In genomic region chr10:127747254-127747653, GRCm38 (mm10) we compare ENCODE assay signal across 23 mouse cellular contexts. TPM values are rescaled to one million over a fixed set of nuclear protein-coding genes. Genes with fewer than 3 reads are reported as not detected.
DNase-seq lines count a peak whose midpoint lies in the region; ATAC-seq lines count a peak whose summit lies in the region.
"Had no signal": no experiment of that assay in that cellular context is flagged by ENCODE, and none has a peak within 500 bp of the region (broad histone marks: within the 10 kb centered on the region; RNA-seq: fewer than 3 reads in every experiment).

No protein-coding gene starts in this region.

- no peak for ATAC-seq in heart, embryonic 11.5 days (replicated peaks; ENCODE audit: insufficient number of reproducible peaks, low FRiP score, low TSS enrichment)
- no peak for ATAC-seq in liver, embryonic 12.5 days
- no peak for ATAC-seq in liver, embryonic 11.5 days (replicated peaks; ENCODE audit: low FRiP score)
- ATAC-seq in megakaryocyte-erythroid progenitor cell, adult 5-6 weeks (replicated peaks; ENCODE audit: low FRiP score, low TSS enrichment, poor library complexity, severe bottlenecking) = no peak
- ATAC-seq in forebrain, embryonic 11.5 days (replicated peaks; ENCODE audit: low FRiP score) = no peak
- ATAC-seq: forebrain, embryonic 15.5 days; intestine, postnatal 0 days; midbrain, embryonic 15.5 days had no signal

- H3K9me3 ChIP-seq in heart, embryonic 11.5 days (replicated peaks; ENCODE audit: control insufficient read depth, low read length) = no peaks in the 10 kb centered on the region
- 0 out of 2 replicates have a peak, but pooled peaks cover 2% of the 10 kb centered on the region for H3K9me3 ChIP-seq in liver, embryonic 12.5 days (replicated peaks)
- no peaks in the 10 kb centered on the region for H3K9me3 ChIP-seq in liver, embryonic 11.5 days (ENCODE audit: control insufficient read depth, low read length)
- no peaks in the 10 kb centered on the region for H3K9me3 ChIP-seq in forebrain, embryonic 11.5 days (ENCODE audit: control insufficient read depth, low read length)
- H3K9me3 ChIP-seq: forebrain, embryonic 15.5 days; hindbrain, embryonic 15.5 days; midbrain, embryonic 15.5 days had no signal

- 84% methylated on average over 8 of the region's 8 CpGs for WGBS in heart, embryonic 11.5 days (ENCODE audit: insufficient replicate concordance)
- 82% methylated on average over 8 of the region's 8 CpGs for whole genome bisulfite sequencing in liver, embryonic 12.5 days (ENCODE audit: insufficient replicate concordance)
- 87% methylated on average over 8 of the region's 8 CpGs for WGBS in liver, embryonic 11.5 days
- WGBS in forebrain, embryonic 11.5 days = 90% methylated on average over 8 of the region's 8 CpGs

- intact Hi-C loops in heart, postnatal 10 days (cut with DNase I) = no loop called here

- H3K4me3 ChIP-seq in heart, embryonic 11.5 days (ENCODE audit: low read depth, low read length) = no peak overlapping the region
- H3K4me3 ChIP-seq in liver, embryonic 12.5 days = no peak overlapping the region
- no peak overlapping the region for H3K4me3 ChIP-seq in liver, embryonic 11.5 days (ENCODE audit: low read depth, low read length)
- H3K4me3 ChIP-seq in forebrain, embryonic 11.5 days (ENCODE audit: low read depth, low read length) = no peak overlapping the region
- H3K4me3 ChIP-seq: erythroblast, embryonic 14.5 days; forebrain, embryonic 15.5 days; hindbrain, embryonic 15.5 days; midbrain, embryonic 15.5 days had no signal

- H3K36me3 ChIP-seq in heart, embryonic 11.5 days (ENCODE audit: control insufficient read depth, insufficient read depth, low read length) = peaks cover 24% of the 10 kb centered on the region
- H3K36me3 ChIP-seq in liver, embryonic 12.5 days = peaks cover 59% of the 10 kb centered on the region
- H3K36me3 ChIP-seq in liver, embryonic 11.5 days (ENCODE audit: control insufficient read depth, insufficient read depth, low read length) = peaks cover 36% of the 10 kb centered on the region
- peaks cover 22% of the 10 kb centered on the region for H3K36me3 ChIP-seq in forebrain, embryonic 11.5 days (ENCODE audit: control insufficient read depth, insufficient read depth, low read length)

- no peak for DNase-seq in heart, postnatal 10 days
- DNase-seq in liver, embryonic 11.5 days (ENCODE audit: low spot score) = no peak
- peak; percentile 80 for DNase-seq in kidney, postnatal 10 days
- DNase-seq in urinary bladder, adult 18-20 months (ENCODE audit: low spot score in 2 of 2) = no peak
- no peak for DNase-seq in forebrain, embryonic 11.5 days (ENCODE audit: low spot score)
- DNase-seq: adrenal gland, postnatal 25 days; cerebellum, adult 18-20 months; lung, postnatal 10 days; thymus, postnatal 25 days had no signal

- peak overlapping the region; percentile 61 for H3K4me2 ChIP-seq in heart, embryonic 11.5 days
- 0 out of 2 replicates have a peak overlapping the region, but pooled peaks have one; percentile 29 for H3K4me2 ChIP-seq in liver, embryonic 12.5 days
- no peak overlapping the region for H3K4me2 ChIP-seq in liver, embryonic 11.5 days
- no peak overlapping the region for H3K4me2 ChIP-seq in forebrain, embryonic 11.5 days (ENCODE audit: low read depth, low read length, severe bottlenecking)
- H3K4me2 ChIP-seq: forebrain, embryonic 15.5 days; hindbrain, embryonic 15.5 days; midbrain, embryonic 15.5 days had no signal

- H3K27me3 ChIP-seq in heart, embryonic 11.5 days (ENCODE audit: control insufficient read depth, insufficient read depth, low read length) = no peaks in the 10 kb centered on the region
- H3K27me3 ChIP-seq in liver, embryonic 12.5 days (replicated peaks) = 0 out of 2 replicates have a peak, but pooled peaks cover 8% of the 10 kb centered on the region
- H3K27me3 ChIP-seq in liver, embryonic 11.5 days (replicated peaks; ENCODE audit: control insufficient read depth, insufficient read depth, low read length) = no peaks in the 10 kb centered on the region
- no peaks in the 10 kb centered on the region for H3K27me3 ChIP-seq in forebrain, embryonic 11.5 days (ENCODE audit: control insufficient read depth, insufficient read depth, low read length)
- H3K27me3 ChIP-seq: CH12.LX; forebrain, embryonic 15.5 days; hindbrain, embryonic 15.5 days; midbrain, embryonic 15.5 days had no signal

- peaks cover 11% of the 10 kb centered on the region; the same call in 1 of the 2 replicates for H3K4me1 ChIP-seq in heart, embryonic 11.5 days (ENCODE audit: control insufficient read depth, insufficient read depth, low read length)
- peaks cover 43% of the 10 kb centered on the region for H3K4me1 ChIP-seq in liver, embryonic 12.5 days
- H3K4me1 ChIP-seq in liver, embryonic 11.5 days (replicated peaks; ENCODE audit: control insufficient read depth, insufficient read depth, low read length) = peaks cover 18% of the 10 kb centered on the region
- H3K4me1 ChIP-seq in forebrain, embryonic 11.5 days (replicated peaks; ENCODE audit: control insufficient read depth, insufficient read depth, low read length) = no peaks in the 10 kb centered on the region
- H3K4me1 ChIP-seq: forebrain, embryonic 15.5 days had no signal

- no peak overlapping the region for H3K9ac ChIP-seq in heart, embryonic 11.5 days (ENCODE audit: low read depth, low read length)
- H3K9ac ChIP-seq in liver, embryonic 12.5 days = no peak overlapping the region
- no peak overlapping the region for H3K9ac ChIP-seq in liver, embryonic 11.5 days (ENCODE audit: low read depth, low read length)
- H3K9ac ChIP-seq in forebrain, embryonic 11.5 days (ENCODE audit: low read length) = no peak overlapping the region
- H3K9ac ChIP-seq: forebrain, embryonic 15.5 days; hindbrain, embryonic 15.5 days; liver, embryonic 14.5 days; midbrain, embryonic 15.5 days had no signal

- 0 out of 2 replicates have a peak overlapping the region, but pooled peaks have one; percentile 8 for H3K27ac ChIP-seq in heart, embryonic 11.5 days (ENCODE audit: low read depth, low read length)
- H3K27ac ChIP-seq in liver, embryonic 12.5 days = peak overlapping the region; percentile 41; the same call in 1 of the 2 replicates
- H3K27ac ChIP-seq in liver, embryonic 11.5 days (ENCODE audit: low read depth, low read length) = no peak overlapping the region
- no peak overlapping the region for H3K27ac ChIP-seq in forebrain, embryonic 11.5 days (ENCODE audit: low read depth, low read length)
- H3K27ac ChIP-seq: forebrain, embryonic 15.5 days; hindbrain, embryonic 15.5 days; liver, embryonic 14.5 days; midbrain, embryonic 15.5 days had no signal

RNA-seq across cellular contexts. Expression of gene Gpr182, which starts 4.3 kb away (rescaled TPM):
- 9.1 and 9.2 TPM in 2 replicates for polyA plus RNA-seq in heart, embryonic 11.5 days (2014; fragmentation: Nextera tagmentation; extraction: Ambion mirVana)
- 1 to 10 TPM; 4.6 to 4.7 TPM for total RNA-seq in heart, postnatal 10 days (2021)
- 10.3 and 11.2 TPM in 2 replicates for polyA plus RNA-seq in liver, embryonic 12.5 days (2016; fragmentation: Nextera tagmentation; extraction: Ambion mirVana)
- polyA plus RNA-seq in liver, embryonic 11.5 days (2014; fragmentation: Nextera tagmentation; extraction: Ambion mirVana) = 5.0 TPM in 2 replicates
- not detected in 2 replicates for total RNA-seq in megakaryocyte-erythroid progenitor cell, adult 5-6 weeks (2014; fragmentation: Nextera tagmentation)
- total RNA-seq in megakaryocyte-erythroid progenitor cell, adult 5-6 weeks (2017) = not detected in 2 replicates
- 0.43 and 0.45 TPM in 2 replicates for polyA plus RNA-seq in forebrain, embryonic 11.5 days (2014; fragmentation: Nextera tagmentation; extraction: Ambion mirVana)
- total RNA-seq: CH12.LX had no signal

RNA-seq across cellular contexts. Expression of gene Zbtb39, which starts 7.9 kb away (rescaled TPM):
- 3.1 and 4.2 TPM in 2 replicates for polyA plus RNA-seq in heart, embryonic 11.5 days (2014; fragmentation: Nextera tagmentation; extraction: Ambion mirVana)
- 1 to 10 TPM; 8.1 to 9.6 TPM for total RNA-seq in heart, postnatal 10 days (2021)
- polyA plus RNA-seq in liver, embryonic 12.5 days (2016; fragmentation: Nextera tagmentation; extraction: Ambion mirVana) = 1.3 and 1.4 TPM in 2 replicates
- 2.6 and 2.8 TPM in 2 replicates for polyA plus RNA-seq in liver, embryonic 11.5 days (2014; fragmentation: Nextera tagmentation; extraction: Ambion mirVana)
- 6.9 and 10.2 TPM in 2 replicates for total RNA-seq in megakaryocyte-erythroid progenitor cell, adult 5-6 weeks (2014; fragmentation: Nextera tagmentation)
- total RNA-seq in megakaryocyte-erythroid progenitor cell, adult 5-6 weeks (2017) = 3.0 and 3.4 TPM in 2 replicates
- polyA plus RNA-seq in forebrain, embryonic 11.5 days (2014; fragmentation: Nextera tagmentation; extraction: Ambion mirVana) = 7.3 and 7.6 TPM in 2 replicates

RNA-seq across cellular contexts. Expression of gene Rdh1, which starts 12.3 kb away (rescaled TPM):
- 0.10 TPM in 1 of 2 replicates, not detected in the other for polyA plus RNA-seq in heart, embryonic 11.5 days (2014; fragmentation: Nextera tagmentation; extraction: Ambion mirVana)
- under 1 TPM; 0.10 to 0.12 TPM for total RNA-seq in heart, postnatal 10 days (2021)
- 0.22 and 0.30 TPM in 2 replicates for polyA plus RNA-seq in liver, embryonic 12.5 days (2016; fragmentation: Nextera tagmentation; extraction: Ambion mirVana)
- 0.17 and 0.22 TPM in 2 replicates for polyA plus RNA-seq in liver, embryonic 11.5 days (2014; fragmentation: Nextera tagmentation; extraction: Ambion mirVana)
- 0.24 TPM in 1 of 2 replicates, not detected in the other for total RNA-seq in megakaryocyte-erythroid progenitor cell, adult 5-6 weeks (2014; fragmentation: Nextera tagmentation)
- 0.05 TPM in 1 of 2 replicates, not detected in the other for total RNA-seq in megakaryocyte-erythroid progenitor cell, adult 5-6 weeks (2017)
- not detected in 2 replicates for polyA plus RNA-seq in forebrain, embryonic 11.5 days (2014; fragmentation: Nextera tagmentation; extraction: Ambion mirVana)
- total RNA-seq: CH12.LX; megakaryocyte, adult 5-6 weeks had no signal
- polyA plus RNA-seq: embryonic facial prominence, embryonic 11.5 days; erythroblast, embryonic 14.5 days; forebrain, embryonic 15.5 days; midbrain, embryonic 15.5 days had no signal

RNA-seq across cellular contexts. Expression of gene Rdh16f1, which starts 12.3 kb away (rescaled TPM):
- polyA plus RNA-seq in heart, embryonic 11.5 days (2014; fragmentation: Nextera tagmentation; extraction: Ambion mirVana) = 0.10 TPM in 1 of 2 replicates, not detected in the other
- under 1 TPM in 1 of 2 experiments, not detected in 1; 0.17 TPM for total RNA-seq in heart, postnatal 10 days (2021)
- 0.11 and 0.18 TPM in 2 replicates for polyA plus RNA-seq in liver, embryonic 12.5 days (2016; fragmentation: Nextera tagmentation; extraction: Ambion mirVana)
- 0.19 and 0.22 TPM in 2 replicates for polyA plus RNA-seq in liver, embryonic 11.5 days (2014; fragmentation: Nextera tagmentation; extraction: Ambion mirVana)
- total RNA-seq in megakaryocyte-erythroid progenitor cell, adult 5-6 weeks (2014; fragmentation: Nextera tagmentation) = not detected in 2 replicates
- total RNA-seq in megakaryocyte-erythroid progenitor cell, adult 5-6 weeks (2017) = not detected in 2 replicates
- not detected in 2 replicates for polyA plus RNA-seq in forebrain, embryonic 11.5 days (2014; fragmentation: Nextera tagmentation; extraction: Ambion mirVana)
- total RNA-seq: CH12.LX; megakaryocyte, adult 5-6 weeks; neutrophil, adult 5-6 weeks had no signal
- polyA plus RNA-seq: embryonic facial prominence, embryonic 11.5 days; erythroblast, embryonic 14.5 days; forebrain, embryonic 15.5 days; hindbrain, embryonic 15.5 days; midbrain, embryonic 15.5 days; testis, adult 2 months had no signal

RNA-seq across cellular contexts. Expression of gene Tac2, which starts 23.0 kb away (rescaled TPM):
- polyA plus RNA-seq in heart, embryonic 11.5 days (2014; fragmentation: Nextera tagmentation; extraction: Ambion mirVana) = 3.7 and 6.4 TPM in 2 replicates
- not detected for total RNA-seq in heart, postnatal 10 days (2021)
- 8.6 and 14.1 TPM in 2 replicates for polyA plus RNA-seq in liver, embryonic 12.5 days (2016; fragmentation: Nextera tagmentation; extraction: Ambion mirVana)
- 11.2 and 16.0 TPM in 2 replicates for polyA plus RNA-seq in liver, embryonic 11.5 days (2014; fragmentation: Nextera tagmentation; extraction: Ambion mirVana)
- total RNA-seq in megakaryocyte-erythroid progenitor cell, adult 5-6 weeks (2014; fragmentation: Nextera tagmentation) = 3.5 and 9.5 TPM in 2 replicates
- 0.91 and 2.3 TPM in 2 replicates for total RNA-seq in megakaryocyte-erythroid progenitor cell, adult 5-6 weeks (2017)
- not detected in 2 replicates for polyA plus RNA-seq in forebrain, embryonic 11.5 days (2014; fragmentation: Nextera tagmentation; extraction: Ambion mirVana)
- total RNA-seq: adrenal gland, postnatal 25 days; CH12.LX; neutrophil, adult 5-6 weeks had no signal
- polyA plus RNA-seq: intestine, postnatal 0 days; midbrain, embryonic 15.5 days; testis, adult 2 months had no signal

Comparison
In these comparisons a context has a peak if more than half of its experiments do, and no peak if none do; other contexts are left out.
1. H3K27ac ChIP-seq: peak in heart, embryonic 11.5 days (single experiment) and liver, embryonic 12.5 days (single experiment); none in liver, embryonic 11.5 days (single experiment) and forebrain, embryonic 11.5 days (single experiment).
2. H3K4me2 ChIP-seq: peak in heart, embryonic 11.5 days (single experiment) and liver, embryonic 12.5 days (single experiment); none in liver, embryonic 11.5 days (single experiment) and forebrain, embryonic 11.5 days (single experiment).